Mouse (Mus musculus) CH12.LX (cell line): Measurements from ENCODE around the gene Dcpp2.

ENCODE experiments used
- CHD2 ChIP-seq: IDR thresholded peaks from 2 replicates; pipeline ENCODE4 v1.6.1; 2011; ENCODE audit warnings: low read length, improper control_type of control experiment
- ETS1 ChIP-seq: conservative IDR thresholded peaks from 2 replicates; pipeline ENCODE4 v1.6.1; 2012; ENCODE audit warnings: low read depth, mild to moderate bottlenecking, inconsistent platforms, low read length, improper control_type of control experiment, moderate library complexity
- HCFC1 ChIP-seq: IDR thresholded peaks from 2 replicates; pipeline ENCODE4 v1.6.1; 2012; ENCODE audit warnings: low read depth, mild to moderate bottlenecking, inconsistent platforms, low read length, improper control_type of control experiment
- POLR2A ChIP-seq: IDR thresholded peaks from 2 replicates; pipeline ENCODE4 v1.6.1; 2011; ENCODE audit warnings: low read depth, mild to moderate bottlenecking, improper control_type of control experiment, low read length
- SMC3 ChIP-seq: IDR thresholded peaks from 2 replicates; pipeline ENCODE4 v1.6.1; 2011; ENCODE audit warnings: low read depth, low read length, improper control_type of control experiment
- UBTF ChIP-seq: IDR thresholded peaks from 2 replicates; pipeline ENCODE4 v1.6.1; 2012; ENCODE audit warnings: low read depth, mild to moderate bottlenecking, inconsistent platforms, low read length, improper control_type of control experiment, moderate library complexity

DNA sequence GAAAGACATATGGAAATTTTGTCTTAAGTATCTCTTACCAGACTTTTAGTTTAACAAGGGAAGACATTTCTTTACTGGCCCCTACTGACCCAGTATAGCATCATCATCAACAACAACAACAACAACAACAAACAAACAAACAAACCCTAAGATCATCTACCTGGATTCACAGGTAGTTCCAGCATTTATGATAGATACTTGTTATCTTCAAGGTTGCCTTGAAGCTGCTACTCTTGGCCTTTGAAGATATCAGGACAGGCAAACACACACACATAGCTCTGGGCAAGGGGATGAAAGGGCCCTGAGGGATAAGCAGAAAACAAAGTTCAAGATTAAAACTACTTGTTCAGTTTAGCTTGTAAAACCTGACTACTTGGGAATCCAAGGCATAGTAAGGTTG, 60.7 kb downstream of the Dcpp2 start, which contains the start of gene Sbp:
- TF ChIP-seq UBTF = no peak
- no peak for TF ChIP-seq POLR2A
- no peak for TF ChIP-seq CHD2
- TF ChIP-seq ETS1 = no peak
- no peak for TF ChIP-seq SMC3
- no peak for TF ChIP-seq HCFC1
